Mouse (Mus musculus): ENCODE results near the gene Thrap3.

- TF ChIP-seq CTCF (IDR thresholded peaks at IDR 0.05; ENCODE audit: borderline replicate concordance, insufficient read depth, low read depth, low read length), result no peak
- TF ChIP-seq POLR2A (IDR thresholded peaks at IDR 0.05; ENCODE audit: borderline replicate concordance, insufficient read depth, low read length), result no peak
These were observed 86.6 kb downstream of the Thrap3 start for GRCm38 (mm10) chr4:126115871-126116521.

Data from cerebellum, adult 2 months (tissue).